Mouse (Mus musculus): ENCODE data around the gene Megf11. TPM values are rescaled to one million over a fixed set of nuclear protein-coding genes. Genes with fewer than 3 reads are reported as not detected.

Megf11 gene
- total RNA-seq, 1 experiment from 2014 or later: 0.97 TPM

- no peak for DNase-seq
Observed at GRCm38 (mm10) chr9:64520747-64521283, 135.4 kb downstream of the Megf11 start.

GRCm38 (mm10) chr9:64523264-64524045, 138.0 kb downstream of the Megf11 start:
- DNase-seq: no peak

GRCm38 (mm10) chr9:64528061-64528460, 142.6 kb downstream of the Megf11 start:
- no peak for DNase-seq

DNA sequence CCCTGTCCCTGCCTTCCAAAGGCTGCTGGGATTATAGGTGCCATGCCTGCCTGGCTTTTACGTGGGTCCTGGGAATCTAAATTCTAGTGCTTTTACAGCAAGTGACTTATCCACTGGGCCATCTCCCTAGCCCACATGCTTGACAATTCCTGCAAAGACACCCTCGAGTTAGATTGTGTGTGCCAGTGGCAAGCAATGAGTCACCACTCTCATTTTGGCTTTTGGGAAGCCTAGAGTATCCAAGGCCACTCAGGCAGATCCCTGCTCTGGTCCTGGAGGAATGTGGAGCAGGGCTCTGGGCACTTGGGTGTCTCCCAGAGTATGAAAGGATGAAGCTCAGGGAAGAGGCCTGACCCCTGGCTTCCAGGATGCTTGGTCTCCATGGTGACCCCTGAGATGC, 143.2 kb downstream of the Megf11 start:
- no peak for DNase-seq

DNA sequence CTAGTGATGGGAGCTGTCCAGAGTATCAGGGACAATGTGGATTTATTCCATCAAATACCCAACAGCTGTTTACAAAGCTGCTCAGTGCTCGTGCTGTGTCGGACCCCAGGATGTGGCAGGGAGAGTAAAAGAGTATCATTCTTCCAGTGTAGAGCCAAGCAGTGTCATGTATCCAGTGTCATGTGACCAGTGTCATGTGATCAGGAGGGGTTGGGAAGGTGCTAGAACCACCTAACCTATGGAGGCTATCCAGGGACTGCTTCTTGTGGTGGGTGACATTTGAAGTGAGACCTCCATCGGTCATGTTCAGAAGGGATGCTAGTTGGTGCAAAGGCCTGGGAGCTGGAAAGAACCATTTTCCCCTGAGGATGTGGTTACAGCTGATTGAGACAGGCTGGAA, 146.5 kb downstream of the Megf11 start:
- DNase-seq: no peak

DNA sequence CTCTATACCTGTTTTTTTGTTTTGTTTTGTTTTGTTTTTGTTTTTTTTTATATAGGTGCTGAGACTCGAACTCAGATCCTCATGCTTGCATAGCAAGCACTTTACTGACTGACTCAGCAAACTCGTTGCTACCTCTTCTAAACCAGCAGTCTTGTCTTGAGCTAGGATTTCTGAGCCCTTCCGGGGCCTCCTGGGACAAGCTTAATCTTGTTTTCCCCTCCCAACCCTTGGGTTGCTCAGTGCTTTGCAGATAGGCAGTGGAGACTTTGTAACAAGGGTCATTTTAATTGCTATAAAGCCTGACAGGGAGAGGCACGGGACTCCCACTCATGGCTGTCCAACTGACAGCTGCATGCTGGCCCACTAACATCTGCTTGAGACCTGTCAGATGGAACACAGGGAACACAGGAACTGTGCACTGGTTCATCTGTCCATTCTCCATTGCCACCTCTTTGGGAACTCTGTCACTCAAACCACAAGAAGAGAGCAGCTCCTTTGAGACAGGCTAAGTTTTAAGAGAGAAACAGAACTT, 147.4 kb downstream of the Megf11 start:
- DNase-seq: no peak

DNA sequence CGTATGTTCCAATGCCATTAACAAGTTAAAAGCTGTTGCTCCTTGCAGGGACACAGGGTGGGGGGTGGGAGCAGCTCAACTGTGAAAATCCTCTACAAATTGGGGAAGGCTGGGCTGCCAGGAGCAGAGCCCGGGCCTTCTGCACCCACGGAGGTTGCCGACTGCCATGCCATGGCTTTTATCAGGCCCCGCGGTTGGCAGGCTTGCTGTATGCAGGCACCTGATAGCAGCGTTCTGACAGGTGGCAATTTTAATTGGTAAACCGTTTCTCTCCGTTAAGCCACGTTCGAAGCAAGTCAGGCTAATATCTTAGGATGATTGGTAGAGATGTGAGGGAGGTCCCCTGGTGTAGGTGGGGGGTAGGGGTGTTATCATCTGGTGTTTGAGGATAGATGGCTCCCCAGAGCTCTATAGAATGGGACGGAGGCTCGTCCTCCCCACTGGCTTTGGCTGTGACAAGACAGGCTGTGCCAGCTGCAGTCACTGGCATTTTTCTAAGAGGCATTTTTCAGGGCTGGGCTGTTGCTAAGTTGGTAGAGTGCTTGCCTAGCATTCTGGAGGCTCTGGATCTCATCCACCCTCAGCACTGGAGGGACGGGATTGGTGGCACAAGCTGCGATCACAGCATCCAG, 148.2 kb downstream of the Megf11 start:
- DNase-seq: no peak

DNA sequence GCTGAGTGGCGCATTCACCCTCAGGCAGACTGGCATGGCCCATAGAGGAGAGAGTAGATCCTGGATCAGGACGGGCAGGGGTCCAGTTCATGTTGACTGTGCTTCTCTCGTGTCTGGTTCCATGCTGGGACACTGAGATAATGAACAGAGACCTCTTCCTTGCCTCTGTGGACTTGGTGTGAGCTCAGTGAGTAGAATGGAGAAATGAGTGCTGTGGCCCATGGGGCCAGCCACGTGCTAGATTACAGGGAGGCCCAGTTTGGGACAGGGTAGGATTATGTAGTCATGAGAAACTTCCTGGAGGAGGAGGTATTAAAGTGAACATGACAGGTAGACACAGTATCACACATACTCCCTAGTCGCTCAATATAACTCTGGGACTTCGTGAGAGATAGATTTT, 148.9 kb downstream of the Megf11 start:
- no peak for DNase-seq

- no peak for DNase-seq
Observed at GRCm38 (mm10) chr9:64534856-64535539, 149.6 kb downstream of the Megf11 start.

- DNase-seq: no peak
Observed at GRCm38 (mm10) chr9:64537821-64538220, 152.4 kb downstream of the Megf11 start.

DNA sequence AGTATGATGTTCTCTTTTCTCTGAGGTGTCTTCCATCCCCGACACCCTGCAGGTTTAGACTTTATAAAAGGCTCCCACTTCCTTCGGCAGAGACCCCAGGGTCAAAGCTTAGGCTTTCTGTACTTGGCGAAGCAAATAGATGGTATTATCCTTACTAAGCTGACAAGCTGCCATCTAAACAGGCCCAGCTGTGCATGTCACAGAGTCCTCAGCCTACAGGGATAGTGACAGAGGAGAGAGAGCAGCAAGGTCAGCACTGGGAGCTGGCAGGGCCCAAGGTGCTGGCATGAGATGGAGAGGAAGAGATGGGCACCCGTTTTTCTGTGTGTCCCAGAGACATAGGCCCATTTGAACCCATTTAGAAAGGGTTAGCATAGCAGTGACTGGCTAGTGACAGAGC, 156.8 kb downstream of the Megf11 start:
- DNase-seq: no peak

DNA sequence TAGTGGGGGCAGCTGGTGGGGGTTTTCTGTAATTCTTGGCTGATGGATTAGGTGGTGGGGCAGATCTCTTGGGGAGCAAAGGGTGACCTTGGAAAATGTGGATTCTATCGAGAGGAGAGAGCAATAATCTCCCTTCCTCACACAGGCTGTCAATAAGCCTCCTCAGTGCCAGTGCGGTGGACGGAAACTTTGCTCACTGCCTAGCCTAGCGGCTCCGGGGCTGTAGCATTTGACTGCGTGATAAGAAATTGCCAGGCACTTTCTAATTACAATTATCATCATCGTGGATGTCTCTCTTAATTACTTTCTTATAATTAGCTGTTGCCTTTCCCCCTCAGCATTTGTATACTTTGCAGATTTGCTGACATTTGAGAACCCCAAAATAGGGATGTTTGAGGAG, 157.7 kb downstream of the Megf11 start:
- DNase-seq: no peak

GRCm38 (mm10) chr9:64546344-64546991, 161.0 kb downstream of the Megf11 start:
- DNase-seq: no peak

GRCm38 (mm10) chr9:64548332-64548731, 162.9 kb downstream of the Megf11 start:
- DNase-seq: no peak

- DNase-seq: no peak
Observed at GRCm38 (mm10) chr9:64551307-64551706, 165.9 kb downstream of the Megf11 start.

DNA sequence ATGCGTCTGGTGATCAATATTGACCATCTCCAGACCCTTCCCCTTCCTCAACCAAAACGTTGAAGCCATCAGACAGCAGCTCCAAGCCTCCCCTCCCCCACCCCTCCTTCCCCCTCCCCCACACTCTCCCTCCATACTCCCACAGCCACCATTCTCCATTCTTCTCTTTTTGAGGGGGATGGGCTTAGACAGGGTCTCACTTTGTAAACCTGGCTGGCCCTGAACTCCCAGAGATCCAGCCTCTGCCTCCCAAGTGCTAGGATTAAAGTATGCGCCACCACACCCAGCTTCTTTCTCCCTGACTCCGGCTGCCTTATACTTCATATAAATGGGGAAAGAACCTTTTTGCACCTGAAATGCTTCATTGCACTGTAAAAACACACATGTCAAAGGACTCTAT, 166.6 kb downstream of the Megf11 start:
- DNase-seq: no peak

GRCm38 (mm10) chr9:64553441-64553840, 168.0 kb downstream of the Megf11 start:
- no peak for DNase-seq

DNA sequence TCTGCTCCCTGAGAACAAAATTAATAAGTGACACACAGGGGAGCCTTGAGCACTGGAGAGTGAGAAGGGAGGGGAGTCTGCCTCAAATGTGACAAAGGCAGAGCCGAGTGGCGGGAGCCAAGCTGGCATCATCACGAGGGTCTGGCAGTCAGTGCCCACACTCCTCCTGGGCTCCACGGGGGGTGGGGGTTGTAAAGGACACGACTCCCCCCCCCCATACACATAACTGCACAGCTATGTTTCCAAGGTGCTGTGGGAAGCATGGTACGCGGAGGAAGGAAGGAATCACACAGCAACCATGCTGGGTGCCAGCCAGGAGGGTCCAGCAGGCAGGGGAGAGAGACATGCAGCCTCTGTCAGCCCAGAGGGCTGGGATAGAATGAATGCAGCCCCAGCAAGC, 170.2 kb downstream of the Megf11 start:
- DNase-seq: no peak

- no peak for DNase-seq
Observed at GRCm38 (mm10) chr9:64557110-64557745, 171.8 kb downstream of the Megf11 start.

DNA sequence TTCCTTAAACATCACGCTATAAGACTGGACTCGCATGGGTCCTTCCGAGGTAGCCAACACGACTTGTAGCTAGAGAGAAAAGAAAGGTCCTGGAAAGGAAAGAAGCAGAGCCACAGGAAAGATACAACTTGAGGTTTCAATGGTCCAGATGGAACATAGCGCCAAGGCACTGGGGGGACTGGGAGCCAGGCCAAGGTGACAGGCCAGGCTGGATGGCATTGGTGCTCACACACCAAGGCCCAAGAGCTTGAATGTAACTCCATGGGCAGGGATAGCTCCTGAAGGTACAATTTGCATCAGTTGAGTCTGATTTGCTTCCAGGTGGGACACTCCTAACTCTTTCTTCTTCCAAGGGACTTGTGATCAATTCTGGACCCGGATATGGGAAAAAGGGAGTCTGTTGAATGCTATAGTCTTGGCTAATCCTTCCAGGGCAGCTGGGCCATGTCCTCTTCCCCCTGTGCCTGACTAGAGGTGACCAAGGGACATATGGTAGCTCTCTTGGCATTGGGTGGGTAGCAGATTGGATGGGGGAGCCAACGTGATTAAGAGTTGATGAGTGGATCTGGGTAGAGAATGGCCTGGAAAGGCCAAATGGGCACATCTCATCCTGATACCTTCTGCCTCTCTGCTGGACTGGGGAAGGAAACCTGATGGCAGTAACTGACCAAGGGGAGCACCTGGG, 172.6 kb downstream of the Megf11 start:
- peak; percentile 14 for DNase-seq

- no peak for DNase-seq
Observed at GRCm38 (mm10) chr9:64564315-64564767, 178.9 kb downstream of the Megf11 start.
